Mouse (Mus musculus) spleen, postnatal 14 days (tissue): Measurements from ENCODE around the gene Styxl1.

Experiments
- DNase-seq, 2 experiments: peaks; one replicate each; pipeline ENCODE4 v3.0.0; 2021 to 2022; ENCODE audit warnings: low spot score in 2 of 2

Styxl1 gene

DNA sequence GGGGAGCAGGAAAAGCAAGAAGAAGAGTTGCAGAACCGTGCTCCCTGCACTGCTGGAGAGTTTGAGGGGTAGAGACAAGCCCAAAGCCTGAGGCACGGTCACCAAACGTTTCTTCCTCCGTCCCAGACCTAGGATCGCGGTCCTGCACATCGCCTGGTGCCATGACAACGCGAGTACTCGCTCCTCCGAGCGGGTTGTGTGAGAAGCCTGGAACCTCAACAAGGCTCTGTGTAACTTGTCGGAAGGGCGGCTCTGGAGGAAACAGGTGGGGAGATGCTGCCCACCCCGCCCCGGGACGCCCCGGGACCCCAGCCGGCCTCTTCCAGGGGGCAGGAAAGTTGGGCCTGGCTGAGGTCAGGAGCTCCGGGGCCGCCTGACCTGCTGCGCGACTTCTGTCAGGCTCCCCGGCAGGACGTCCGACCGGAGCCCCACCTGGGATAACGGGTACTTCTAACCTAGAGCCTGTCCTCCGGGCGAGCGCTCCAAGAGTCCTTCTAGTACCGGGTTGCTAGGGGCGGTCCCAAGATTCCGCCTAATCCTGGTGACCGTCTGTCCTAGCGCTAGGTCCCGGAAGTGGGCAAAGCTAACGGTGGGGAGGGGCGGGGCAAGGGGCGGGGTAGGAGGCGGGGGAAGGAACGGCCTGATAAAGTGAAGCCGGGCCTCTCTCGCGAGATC, at the start of gene Styxl1:
Gene Styxl1 (minus strand): TSS at position 590 of the 675 bp plus-strand sequence.
- no peak for DNase-seq

DNA sequence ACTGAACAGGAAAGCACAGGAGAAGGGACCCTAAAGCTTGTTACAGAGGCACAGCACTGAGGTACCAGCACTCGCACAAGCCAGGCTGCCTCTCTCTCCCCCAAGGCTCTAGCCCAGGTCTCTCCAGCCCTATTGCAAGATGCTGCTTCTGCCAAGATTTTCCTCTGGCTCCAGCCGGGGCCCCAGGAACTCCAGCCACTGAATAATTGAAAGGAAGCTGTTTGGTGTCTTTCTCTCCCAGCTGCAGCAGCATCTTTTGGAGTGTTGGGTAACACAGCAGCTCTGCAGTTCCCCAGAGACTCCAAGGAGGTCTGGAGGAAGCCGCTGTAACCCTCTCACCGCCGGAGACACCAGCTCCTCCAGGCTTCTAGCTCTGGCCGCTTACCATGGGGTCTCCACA, 48.0 kb upstream of the Styxl1 start:
- DNase-seq: no peak

DNA sequence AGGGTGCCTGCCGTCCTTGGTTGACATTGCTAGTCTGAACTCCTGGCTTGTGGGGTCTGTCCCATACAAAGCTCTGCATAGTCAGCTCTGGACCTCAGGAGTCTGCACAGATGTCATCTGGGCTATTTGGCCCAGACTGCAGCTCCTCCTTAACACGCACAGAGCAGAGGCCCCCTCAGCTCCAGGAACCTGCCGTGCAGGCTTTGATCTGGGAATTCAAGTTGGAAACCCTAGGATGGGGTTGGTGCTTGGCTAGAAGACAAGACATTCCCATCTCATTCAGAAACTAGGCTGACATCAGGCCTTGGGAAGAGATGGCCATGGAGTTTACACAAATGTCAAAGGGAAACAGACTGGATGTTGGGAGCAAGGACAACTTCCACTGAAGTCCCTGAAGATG, 46.3 kb upstream of the Styxl1 start:
- DNase-seq: no peak

DNA sequence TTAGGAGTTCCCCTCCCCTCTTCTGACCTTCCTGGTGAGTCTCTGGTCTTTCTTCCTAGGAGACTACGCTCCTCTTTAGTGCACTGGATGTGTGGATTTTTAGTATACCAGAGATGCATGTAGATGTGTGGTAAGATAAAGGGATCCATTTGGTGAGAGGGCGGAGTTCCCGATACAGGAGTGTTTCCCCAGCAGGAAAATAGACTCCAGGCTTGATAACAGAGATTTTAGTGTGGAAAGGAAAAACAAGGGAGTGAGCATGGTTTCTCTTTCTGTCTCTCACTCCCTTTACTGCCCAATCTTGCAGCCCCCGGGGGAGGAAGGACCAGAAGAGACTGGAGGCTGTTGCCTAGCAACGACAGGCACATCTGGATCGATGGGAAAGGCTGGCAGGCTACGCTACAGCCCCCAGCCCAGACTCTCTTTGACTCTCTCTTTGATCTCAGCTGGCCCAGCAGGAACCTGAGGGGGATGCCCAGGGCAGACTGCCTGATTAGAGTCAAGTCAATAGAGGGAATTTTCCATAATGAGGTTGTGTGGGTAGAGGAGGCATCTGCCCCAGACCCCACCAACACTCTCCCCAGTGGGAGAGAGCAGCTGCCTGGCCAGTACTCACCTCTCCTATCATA, 44.2 kb upstream of the Styxl1 start:
- no peak for DNase-seq

DNA sequence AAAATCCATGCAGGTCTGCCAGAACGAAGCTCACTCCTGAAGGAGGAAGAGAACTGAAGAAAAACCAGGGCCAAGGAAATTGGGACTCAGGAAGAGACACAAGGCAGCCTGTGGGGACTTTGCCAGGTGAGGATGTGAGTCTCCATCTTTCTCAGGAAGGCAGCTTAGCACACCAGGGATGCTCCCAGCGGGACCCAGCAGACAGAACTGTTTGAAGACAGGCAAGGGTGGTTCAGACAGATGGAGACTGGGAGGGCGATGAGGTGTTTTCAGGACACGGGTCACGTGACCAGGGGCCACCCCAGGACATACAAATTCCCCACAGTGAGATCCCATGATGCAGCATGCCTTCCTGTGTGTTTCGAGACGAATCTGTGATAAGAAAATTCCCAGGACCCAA, 40.3 kb upstream of the Styxl1 start:
- DNase-seq: no peak

DNA sequence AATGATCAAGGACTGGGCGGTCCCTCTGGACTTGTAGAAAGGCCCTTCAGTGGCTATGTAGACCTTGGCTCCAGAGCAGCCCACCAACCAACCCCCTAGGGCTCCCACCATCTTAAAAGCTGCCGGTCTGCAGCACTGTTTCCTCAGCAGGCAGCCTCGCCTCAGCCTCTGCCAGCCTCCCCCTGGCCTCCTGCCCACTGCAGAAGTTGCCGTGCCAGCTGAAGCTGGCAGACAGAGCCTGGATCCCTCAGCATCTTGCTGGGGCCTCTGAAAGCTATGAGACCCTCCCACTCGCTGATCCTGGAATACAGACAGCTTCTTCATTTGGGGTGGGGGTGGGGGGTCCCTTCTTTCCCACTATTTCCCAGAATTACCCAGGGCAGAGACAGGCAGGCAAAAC, 34.8 kb upstream of the Styxl1 start:
- no peak for DNase-seq

DNA sequence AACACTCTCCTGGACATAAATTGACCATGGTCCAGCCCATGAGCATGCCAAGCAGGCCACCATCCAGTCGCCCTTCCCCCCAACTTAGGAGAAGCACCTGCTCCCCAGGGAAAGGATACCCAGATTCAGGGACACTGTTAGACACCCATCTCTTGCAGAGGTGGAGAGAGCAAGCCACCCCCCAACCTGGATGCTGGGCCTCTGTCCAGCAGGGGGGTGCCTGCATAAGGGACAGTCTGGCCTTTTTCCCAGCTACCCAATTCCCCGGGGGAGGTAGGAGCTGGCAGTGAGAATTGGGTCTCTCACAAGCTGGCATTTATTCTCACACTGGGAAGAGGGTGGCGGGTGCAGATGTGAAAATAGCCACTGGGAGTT, 29.1 kb upstream of the Styxl1 start:
- DNase-seq: no peak

DNA sequence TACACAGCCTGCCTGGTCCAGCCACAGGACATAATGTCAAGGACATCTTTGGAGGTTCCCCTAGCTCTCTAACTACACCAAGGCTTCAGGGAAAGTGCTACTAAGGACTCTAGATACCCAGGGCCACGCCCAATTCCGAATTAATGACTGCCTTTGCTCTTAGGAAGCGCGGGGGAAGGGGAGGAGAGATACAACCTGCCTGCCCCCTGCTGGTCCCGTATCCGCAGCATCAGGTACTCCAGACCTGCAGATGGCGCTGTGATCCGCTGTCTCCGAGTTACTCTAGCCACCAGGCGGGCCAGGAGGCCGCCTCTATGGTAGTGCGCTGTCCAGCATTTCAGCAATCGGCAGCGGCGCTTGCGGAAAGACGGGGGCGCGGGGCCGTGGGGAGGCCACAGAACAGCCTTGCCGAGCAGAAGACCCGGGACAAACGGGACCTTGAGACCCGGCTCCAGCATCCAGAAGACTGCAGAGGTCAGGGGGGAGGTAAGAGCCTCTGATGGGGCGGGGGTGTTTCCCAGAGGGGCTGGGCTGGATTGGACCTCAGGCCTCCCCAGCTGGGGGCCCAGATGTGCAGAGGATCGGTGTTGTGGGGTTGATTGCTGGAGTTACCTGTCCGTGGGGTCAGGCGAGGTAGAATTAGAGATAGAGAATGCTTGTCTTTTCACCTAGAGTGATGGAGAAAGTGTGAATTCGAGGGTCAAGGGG, 28.5 kb upstream of the Styxl1 start, which contains the start of gene Srrm3:
Gene Srrm3 (plus strand): TSS at position 336 of the 708 bp plus-strand sequence.
- peak; percentile 78 to 88 for DNase-seq

DNA sequence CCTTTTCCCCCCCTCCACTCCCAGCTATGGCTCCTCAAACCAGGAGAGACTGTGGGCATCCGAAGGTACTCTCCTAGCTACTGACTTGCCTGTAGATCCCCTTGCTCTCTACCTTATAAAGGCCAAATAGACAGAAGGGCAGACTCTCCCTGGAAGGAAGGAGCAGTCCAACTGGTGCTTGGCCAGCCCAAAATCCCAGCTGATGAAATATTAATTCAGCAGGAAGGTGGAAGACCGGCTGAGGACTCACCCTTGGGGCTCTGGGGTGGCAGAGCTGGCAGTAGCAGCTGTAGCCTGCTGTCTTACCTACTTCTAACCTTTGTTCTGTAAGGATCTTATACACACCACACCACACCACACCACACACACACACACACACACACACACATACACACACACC, 26.6 kb upstream of the Styxl1 start:
- no peak for DNase-seq

DNA sequence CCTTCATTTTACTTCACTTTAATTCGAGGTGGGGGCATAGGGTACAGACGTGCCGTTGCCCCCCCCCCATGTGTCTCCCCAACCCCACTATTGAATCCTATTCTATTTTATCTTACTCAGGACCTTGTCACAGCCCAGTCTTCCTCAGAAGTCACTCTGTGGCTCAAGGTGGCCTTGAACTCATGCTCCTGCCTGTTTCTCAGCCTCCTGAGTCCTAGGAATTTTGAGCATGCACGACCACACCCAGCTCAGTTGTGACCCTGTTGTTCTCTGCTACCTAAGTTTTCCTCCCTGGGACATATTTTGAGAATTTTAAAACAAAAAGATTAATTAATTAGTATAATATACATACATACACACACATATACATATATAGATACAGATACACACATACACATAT, 25.5 kb upstream of the Styxl1 start:
- no peak for DNase-seq

DNA sequence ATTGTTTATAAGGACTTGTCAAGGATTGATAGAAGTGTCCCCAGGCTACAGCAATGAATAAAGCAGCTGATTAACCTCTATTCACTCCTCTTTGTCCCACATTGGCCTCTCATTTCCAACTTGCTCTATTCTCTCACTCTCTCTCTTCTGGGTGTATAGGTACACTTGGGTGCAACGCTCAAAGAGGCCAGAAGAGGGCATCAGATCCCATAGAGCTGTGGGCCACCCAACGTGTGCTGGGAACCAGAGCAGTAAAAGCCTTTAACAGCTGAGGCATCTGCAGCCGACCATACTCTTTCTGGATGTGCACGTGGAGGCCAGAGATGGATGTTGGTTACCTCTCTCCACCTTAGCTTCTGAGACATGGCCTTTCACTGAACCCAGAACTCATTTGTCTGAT, 24.9 kb upstream of the Styxl1 start:
- DNase-seq: no peak

DNA sequence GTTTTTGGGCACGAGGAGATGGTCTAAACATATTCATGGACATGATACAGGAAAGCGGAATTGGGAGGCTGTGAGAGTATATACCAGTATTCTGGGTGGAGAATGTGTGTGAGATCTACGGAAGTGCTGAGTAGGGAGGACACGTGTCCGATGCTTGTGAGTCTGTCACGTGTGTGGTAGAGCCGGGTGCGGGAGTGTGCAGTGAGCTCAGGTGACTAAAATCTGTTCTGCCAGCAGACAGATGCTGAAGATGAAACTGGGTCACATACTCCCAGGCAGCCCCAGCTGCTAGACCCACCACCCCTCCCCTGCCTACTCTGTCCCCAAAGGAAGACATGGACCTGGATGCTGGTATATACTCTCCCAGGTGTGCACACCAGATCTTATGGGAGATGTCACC, 24.5 kb upstream of the Styxl1 start:
- DNase-seq: no peak

DNA sequence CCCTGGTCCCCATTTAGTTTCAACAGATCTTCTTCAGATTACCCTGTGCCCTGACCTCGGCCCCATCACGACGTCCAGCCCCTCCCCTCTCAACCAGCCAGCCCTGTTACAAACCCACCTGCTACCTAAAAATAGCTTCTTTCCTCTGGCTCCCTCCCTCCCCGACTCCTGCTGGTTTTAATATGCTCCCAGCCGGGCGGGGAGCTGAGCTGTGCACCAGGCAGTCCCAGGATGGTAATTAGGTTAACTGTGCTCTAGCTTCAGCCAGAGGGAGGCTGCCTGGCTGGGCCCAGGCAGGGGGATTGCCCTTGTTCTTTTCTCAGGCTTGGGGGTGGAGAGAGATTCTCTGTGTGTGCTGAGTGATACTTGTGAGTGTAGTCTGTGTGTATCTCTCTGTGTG, 22.7 kb upstream of the Styxl1 start:
- DNase-seq: no peak

DNA sequence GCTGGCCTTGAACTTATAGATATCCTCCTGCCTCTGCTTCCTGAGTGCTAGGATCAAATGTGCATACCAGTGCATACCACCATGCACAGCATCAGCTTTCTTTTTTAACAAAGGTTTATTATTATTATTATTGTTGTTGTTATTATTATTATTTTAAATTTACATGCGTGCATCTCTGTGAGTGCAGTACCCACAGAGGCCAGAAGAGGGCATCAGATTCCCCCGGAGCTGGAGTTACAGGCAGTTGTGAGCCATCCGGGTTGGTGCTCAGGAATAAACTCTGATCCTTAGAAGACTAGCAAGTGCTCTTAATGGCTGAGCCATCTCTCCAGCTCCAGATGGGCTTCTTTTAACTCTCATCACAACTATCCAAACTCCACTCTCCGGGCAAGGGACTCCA, 21.6 kb upstream of the Styxl1 start:
- no peak for DNase-seq

DNA sequence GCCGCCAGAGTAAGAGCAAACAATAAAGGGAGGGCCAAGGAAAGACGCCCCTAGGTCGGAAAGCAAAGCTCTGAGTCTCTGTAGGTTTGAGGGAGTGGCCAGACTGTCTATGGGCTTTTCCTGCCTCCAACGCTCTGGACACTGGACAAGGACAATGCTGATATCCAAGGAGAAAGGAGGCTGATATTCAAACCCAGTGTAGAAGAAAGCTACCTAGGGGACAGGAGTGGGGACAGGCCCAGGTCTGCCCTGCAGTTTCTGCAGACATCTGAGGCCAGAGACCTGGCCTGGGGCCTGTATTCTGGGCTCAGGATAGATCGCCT, 16.6 kb upstream of the Styxl1 start:
- no peak for DNase-seq

DNA sequence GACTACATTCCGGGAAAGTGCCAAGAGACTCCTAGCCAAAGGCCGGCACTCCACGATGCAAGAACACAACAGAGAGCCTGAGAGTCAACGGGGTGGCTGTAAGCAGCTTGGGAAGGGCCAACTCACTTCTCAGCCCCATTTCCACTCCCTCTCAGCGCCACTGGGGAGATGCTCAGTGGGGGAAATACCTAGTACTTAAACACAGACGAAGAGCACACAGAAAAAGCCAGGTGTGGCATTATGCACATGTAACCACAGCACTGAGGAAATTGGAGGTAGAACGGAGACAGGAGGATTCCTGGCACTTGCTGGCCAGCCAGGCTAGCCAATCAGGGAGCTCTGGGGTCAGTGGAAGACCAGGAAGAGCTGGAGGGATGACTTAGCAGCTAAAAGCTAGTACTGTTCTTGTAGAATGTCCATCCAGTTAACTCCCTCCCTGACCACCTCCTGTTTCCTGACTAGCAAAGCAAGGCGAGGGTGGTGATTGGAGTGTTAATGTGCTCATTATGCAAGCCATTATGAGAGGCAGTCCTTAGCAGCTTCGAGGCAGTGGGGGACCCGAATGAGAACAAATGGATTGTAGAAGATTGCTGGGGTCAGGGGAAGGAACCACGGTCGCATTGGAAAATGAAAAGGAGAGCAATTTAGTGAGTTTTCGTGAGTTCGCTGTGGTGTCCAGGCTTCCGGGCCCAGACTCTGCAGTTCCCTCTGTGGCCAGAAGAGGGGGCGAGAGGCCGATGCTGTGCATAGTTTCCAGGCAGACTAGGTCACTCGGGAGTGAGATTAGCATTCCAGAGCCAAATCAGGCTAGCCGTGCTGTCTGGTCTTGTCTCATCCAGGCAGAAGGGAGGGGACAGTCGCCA, 16.0 kb upstream of the Styxl1 start:
- peak; percentile 51 to 75 for DNase-seq

DNA sequence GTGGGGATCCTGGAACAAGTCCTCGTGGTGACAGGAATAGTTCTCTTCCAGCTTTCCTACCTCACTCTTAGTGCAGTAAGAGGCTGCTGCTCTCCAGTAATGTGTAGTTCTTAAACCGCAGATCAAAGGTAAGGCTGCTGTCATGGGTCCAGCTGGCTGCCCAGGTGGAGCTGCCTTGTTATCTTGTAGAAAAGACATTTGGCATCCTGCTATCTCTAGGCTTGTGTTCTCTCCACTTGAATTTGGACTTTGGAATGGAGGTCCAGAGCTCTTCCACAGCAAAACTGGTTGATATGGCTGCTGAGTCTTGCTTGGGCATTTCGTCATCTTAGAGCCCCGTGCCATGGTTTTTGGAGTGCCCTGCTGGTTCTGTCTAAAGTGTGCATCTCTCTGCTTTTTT, 4.7 kb upstream of the Styxl1 start:
- DNase-seq: no peak

DNA sequence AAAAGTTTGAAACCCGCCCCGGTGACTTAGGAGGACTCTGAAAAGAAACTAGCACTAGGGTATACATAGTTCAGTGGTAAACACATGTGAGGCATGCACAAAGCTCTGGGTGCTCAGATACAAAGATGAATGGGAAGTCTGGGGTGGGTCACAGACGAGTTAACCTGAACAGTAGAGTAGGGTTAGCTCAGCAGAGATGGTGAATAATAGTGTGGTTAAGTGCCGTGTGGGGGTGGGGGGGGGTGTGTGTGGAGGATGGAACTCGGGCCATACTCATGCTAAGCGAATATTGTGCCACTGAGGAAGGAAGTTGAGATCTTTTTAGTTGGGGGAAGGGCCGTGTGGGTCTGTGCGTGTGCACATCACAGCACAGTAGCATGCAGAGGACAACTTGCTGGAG, 2.1 kb upstream of the Styxl1 start:
- DNase-seq: no peak

DNA sequence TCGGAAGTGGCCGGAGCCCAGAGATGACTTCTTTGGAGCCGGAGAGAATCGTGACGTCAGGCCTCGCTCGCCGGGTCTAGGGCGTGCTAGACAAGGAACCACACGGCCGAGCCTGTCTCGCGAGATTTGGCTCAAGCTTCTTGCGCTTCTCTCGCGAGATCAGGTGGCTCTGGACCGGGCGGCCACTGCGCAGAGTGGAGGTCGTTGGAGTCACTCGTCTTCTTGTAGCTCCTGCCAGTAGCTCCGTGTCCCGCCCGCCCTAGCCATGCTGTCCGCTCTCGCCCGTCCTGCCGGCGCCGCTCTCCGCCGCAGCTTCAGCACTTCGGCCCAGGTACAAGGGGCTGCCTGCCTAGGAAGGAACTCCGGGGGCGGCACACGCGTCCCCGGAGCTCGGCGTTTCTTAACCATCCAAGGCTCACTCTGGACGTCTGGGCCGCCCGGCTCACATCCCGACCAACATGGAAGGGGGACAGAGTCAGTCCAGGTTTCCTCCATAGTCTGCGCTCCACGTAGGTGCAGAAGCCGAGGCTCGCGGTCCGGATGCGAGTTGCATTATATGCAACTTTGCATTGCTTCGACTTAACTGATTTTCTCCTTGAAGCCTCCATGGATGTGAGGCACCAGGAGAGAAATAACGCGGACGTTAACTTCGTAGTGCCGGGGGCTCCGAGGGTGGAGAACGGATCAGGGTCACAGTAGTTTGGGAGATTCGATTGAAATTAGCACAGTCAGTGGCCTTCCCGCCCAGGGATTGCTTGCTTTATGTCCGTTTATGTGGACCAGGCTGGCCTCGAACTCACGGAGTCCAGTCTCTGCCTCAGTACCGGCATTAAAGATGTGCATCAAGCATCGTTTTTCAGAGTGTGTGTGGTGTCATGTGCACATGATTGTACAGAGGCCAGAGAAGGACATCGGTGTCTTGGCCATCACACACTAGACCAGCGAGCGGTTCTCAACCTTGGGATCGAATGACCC, 573 bp upstream of the Styxl1 start, which contains the start of gene Mdh2:
Gene Mdh2 (plus strand): TSS at position 10 of the 975 bp plus-strand sequence.
- peak; percentile 96 to 98 for DNase-seq

DNA sequence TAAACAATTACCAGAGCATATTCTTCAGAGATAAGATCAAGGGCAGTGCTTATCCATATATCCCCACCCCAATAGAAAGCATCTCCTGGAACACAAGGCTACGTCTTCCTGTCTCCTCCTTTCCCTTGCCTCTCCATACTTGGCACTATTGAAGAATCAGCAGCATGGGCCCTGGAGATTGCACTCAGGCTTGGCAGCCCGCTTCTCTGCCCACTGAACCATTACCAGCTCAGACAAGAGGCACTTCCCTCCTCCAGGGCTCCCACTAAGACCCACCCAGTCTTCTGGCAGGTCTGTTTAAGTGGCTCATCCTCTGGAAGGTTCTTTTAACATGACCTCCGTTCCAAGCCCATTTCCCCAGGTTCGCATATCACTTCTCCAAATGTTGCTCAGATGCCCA, 1.6 kb downstream of the Styxl1 start:
- DNase-seq: no peak

DNA sequence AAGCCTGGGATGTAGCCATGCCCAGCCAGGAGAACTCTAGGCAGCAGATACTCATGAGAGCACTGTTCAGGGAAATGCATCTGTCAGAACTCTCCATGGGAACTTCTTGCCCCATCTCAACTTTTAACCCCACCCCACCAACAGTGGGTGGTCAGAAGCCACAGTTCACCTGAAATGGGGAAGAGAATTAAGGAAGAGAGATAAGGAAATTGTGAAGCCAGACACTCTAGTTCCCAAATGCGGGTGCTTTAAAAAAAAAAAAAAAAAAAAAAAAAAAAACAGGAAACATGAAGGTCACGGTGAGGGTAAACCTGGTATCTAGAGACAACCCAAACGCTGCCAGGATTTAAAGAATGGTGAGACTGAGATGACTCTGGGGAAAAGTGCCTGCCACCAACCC, 5.7 kb downstream of the Styxl1 start:
- no peak for DNase-seq
